Mouse (Mus musculus) common myeloid progenitor, adult 5-6 weeks (primary cell): ENCODE measurements around the gene Cxcl14. TPM values are rescaled to one million over a fixed set of nuclear protein-coding genes. Genes with fewer than 3 reads are reported as not detected.

ENCODE experiments used
- ATAC-seq: replicated peaks from 2 replicates; pipeline ENCODE4 v1.8.0; 2016; ENCODE audit warnings: low read depth, mild to moderate bottlenecking, moderate TSS enrichment, inconsistent platforms; ENCODE audit not compliant: poor library complexity, severe bottlenecking
- total RNA-seq: library from RNA; stranded (forward); fragments of 200-1000, 187-1606 nt; gene quantifications from 2 replicates; pipeline ENCODE4 v1.2.3, GENCODE M21; 2017

The Cxcl14 gene
- total RNA-seq, 1 experiment from 2014 or later: not detected

DNA sequence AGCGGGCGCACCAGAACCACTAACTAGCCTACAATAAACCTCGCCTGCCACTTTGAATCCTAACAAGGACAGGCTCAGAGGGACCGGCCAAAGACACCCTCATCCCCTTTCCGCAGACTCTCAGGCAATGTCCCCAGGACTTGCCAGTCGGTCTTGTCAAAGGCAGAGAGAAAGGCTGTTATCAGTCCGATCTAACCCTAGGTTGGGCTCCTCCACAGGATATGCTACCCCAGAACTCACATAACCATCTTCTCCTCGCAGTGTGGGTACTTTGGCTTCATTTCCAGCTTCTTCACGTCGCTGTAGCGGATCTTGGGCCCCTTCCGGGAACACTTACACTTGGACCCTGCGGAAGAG lies 787 bp downstream of the Cxcl14 start:
- ATAC-seq: no peak

- ATAC-seq: no peak
These were observed 1.4 kb downstream of the Cxcl14 start for GRCm38 (mm10) chr13:56294908-56295307.

DNA sequence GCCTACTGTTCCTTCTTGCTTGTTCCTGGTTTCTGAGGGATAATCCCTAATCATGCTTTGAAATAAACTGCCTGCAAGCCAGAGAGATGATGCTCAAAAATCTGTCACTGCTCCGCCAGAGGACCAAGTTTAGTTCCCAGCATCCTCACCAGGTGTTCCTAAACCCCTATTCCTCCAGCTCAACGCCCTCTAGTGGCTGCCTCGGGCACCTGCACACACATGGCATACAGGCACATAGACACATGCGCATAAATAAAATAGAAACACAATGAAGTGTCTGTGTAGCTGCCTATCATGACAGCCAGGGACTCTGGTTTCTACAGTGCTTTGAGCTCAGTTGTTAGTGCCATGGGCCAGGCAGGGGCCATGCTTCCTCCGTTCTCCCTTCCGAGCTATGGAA lies 6.4 kb downstream of the Cxcl14 start:
- ATAC-seq: no peak

- no peak for ATAC-seq
These were observed 7.1 kb downstream of the Cxcl14 start for GRCm38 (mm10) chr13:56289261-56289660.

- ATAC-seq: no peak
These were observed 7.8 kb downstream of the Cxcl14 start for GRCm38 (mm10) chr13:56288601-56289000.

- ATAC-seq: no peak
These were observed 9.3 kb downstream of the Cxcl14 start for GRCm38 (mm10) chr13:56287091-56287490.

DNA sequence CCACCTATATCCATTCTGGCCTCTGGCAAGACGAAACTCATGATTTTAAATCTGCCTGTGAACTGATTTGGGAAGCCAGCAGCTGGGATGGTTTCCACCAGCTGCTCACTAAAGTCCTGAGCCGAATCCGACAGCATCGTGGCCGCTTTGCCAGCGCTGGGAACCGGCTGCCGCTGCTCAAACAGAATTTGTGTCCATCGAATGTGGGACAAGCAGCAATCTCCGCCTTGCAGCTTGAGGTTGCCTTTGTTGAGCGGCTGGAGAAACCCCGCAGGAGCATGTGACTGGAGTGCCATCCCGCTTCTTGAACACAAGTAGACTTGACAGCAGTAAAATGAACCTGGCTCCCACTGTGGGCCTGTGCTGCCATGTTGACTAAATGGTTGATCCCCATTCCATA lies 13.0 kb downstream of the Cxcl14 start:
- ATAC-seq: no peak

- no peak for ATAC-seq
These were observed 16.0 kb downstream of the Cxcl14 start for GRCm38 (mm10) chr13:56280356-56280755.

DNA sequence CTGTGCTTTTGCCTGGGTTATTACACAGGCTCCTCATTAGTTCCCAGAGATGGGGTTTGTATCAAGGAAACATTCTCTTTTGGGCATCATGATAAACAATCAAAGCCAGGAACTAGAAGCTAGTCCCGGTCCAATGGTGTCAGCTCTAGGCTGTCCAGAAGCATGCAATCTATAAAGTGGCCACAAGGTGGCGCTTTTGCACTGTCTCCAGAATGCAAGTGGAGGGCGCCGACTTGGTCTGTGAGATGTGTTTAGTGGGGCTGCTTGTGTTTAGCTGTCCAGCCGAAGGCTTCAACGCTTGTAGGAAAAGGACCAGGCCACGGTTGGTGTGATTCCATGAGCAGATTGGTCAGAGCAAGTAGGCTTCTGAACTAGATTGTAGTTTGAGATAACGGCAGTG lies 16.9 kb downstream of the Cxcl14 start:
- ATAC-seq: peak; percentile 82

DNA sequence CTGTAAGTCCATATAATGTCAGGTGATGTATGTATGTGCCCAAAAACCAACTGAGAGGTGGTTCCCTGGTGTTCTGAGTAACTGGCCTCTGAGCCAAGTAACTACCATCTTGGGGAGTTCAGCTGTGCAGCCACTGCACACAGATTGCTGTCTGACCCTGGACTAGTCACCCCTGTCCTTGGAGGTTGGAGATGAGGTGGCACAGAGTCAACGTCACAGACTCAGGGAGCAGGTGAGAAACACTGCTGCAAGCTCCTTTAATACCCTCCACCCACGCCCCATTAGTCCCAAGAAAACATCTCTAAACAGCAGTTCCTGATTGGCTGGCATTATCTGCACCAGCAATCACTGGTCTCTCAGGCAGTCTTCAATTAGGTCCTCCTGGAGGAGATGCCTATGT lies 21.2 kb downstream of the Cxcl14 start:
- no peak for ATAC-seq

DNA sequence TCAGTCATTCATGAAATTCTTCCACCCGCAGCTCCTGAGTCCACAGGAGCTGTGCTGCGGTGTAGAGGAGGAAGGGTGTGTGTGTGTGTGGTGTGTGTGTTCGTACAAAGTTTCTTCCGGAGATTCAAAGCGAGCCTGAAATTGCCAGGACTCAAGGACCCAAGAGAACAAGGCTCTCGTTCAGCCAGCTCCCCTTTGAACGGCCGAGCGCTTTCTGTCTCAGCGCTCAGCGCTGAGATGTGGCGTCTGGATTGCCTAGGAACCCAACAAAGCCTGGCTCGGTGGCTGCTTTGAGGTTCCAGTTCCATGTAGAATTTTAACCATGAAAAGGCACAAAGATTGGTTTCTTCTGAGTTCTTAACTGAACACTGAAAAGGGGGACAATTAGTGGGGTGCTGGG lies 26.2 kb downstream of the Cxcl14 start:
- no peak for ATAC-seq

GRCm38 (mm10) chr13:56267396-56267795 lies 29.0 kb downstream of the Cxcl14 start:
- ATAC-seq: no peak

DNA sequence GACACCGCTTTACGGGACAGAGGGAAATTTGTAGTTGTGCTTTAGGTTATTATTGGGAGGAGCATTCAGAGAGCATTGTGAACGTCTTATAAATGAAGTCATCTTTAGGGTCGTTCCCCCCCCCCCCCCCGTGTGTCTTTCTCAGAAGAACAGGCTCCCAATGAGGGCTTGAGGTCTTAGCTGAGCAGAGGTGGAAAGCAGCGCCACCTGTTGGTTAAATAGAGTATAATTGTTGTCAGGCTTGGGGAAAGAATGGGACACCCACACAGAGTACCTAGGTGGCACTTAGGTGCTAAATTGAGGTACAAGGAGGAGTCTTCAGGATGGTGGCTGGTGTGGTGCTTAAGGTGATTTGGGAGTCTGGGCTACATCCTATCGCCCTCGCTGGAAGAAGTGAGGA lies 29.9 kb downstream of the Cxcl14 start:
- peak; percentile 71 for ATAC-seq

GRCm38 (mm10) chr13:56265661-56266060 lies 30.7 kb downstream of the Cxcl14 start:
- ATAC-seq: no peak

- no peak for ATAC-seq
These were observed 34.1 kb downstream of the Cxcl14 start for GRCm38 (mm10) chr13:56262269-56262668.

GRCm38 (mm10) chr13:56260344-56260780 lies 36.0 kb downstream of the Cxcl14 start:
- 0 out of 2 replicates have a peak, but pooled peaks have one; percentile 34 for ATAC-seq

DNA sequence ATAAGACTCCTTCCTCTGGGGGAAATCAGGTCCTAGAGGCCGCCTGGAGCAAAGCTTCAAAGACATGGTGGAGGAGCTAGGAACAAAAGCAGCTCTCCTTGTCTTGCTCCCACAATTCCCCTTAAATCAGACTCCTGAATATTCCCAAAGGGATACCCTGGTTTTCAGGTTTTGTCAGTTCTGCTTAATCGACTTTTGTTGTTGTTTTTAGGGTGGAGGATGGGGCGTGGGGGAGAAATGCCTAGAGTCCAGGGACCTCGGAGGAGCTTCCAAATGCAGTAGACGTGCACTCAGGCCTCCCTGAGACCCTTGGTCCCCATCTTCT lies 36.5 kb downstream of the Cxcl14 start:
- ATAC-seq: no peak

GRCm38 (mm10) chr13:56259021-56259925 lies 37.1 kb downstream of the Cxcl14 start:
- ATAC-seq: no peak

GRCm38 (mm10) chr13:56258196-56259020 lies 37.9 kb downstream of the Cxcl14 start:
- ATAC-seq: no peak

DNA sequence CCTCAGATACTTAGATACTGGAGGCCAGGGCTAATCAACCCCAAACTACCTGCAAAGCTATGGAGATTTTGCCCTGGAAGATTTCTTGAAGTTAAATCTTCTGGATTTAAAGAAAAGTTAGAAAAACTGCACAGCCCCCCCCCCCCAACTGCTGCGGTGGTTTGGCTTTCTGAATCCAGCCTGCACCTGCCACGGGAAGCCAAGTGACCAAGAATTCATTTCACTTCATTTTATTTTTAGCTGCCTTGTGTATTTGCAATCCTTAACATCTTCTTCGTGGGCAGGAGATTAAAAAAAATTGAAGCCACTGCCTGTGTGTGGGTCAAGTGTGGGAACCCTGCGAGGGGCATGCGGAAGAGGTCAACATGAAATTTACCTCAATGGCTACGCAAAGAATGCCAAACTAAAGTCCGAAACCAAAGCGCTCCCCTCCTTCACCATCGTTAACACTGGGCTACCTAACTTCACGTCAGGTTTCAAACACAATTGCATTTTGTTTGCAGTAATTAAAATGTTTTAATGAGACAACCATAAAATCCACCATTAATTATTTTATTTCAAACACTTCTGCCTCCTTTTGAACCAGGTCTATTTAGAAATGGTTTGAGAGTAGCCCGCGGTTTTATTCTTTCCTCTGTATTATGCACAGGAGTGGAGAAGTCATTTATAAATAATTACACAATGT lies 38.7 kb downstream of the Cxcl14 start:
- ATAC-seq: no peak
